Mouse (Mus musculus) bone marrow, adult 2 months (tissue): Measurements from ENCODE around the gene Polr2h. TPM values are rescaled to one million over a fixed set of nuclear protein-coding genes. Genes with fewer than 3 reads are reported as not detected.

ENCODE experiments used
- H3K27ac ChIP-seq: fragments of 200-500 bp; 2 replicates; pipeline ENCODE4 v1.5.1; 2012; ENCODE audit warnings: low read depth, mild to moderate bottlenecking, control low read depth, inconsistent platforms, low read length; ENCODE audit not compliant: control insufficient read depth, poor library complexity, insufficient read depth
- H3K4me1 ChIP-seq: fragments of 200-500 bp; 2 replicates; pipeline ENCODE4 v1.6.1; 2011; ENCODE audit warnings: low read length; ENCODE audit not compliant: control insufficient read depth, insufficient read depth
- H3K4me3 ChIP-seq: fragments of 200-500 bp; replicated peaks from 2 replicates; pipeline ENCODE3; 2011; ENCODE audit warnings: mild to moderate bottlenecking, low read depth, low read length, control low read depth; ENCODE audit not compliant: control insufficient read depth
- CTCF ChIP-seq: fragments of 200-500 bp; IDR thresholded peaks from 2 replicates; pipeline ENCODE4 v1.5.1; 2011; ENCODE audit warnings: low read length, control low read depth; ENCODE audit not compliant: control insufficient read depth, insufficient read depth
- POLR2A ChIP-seq: fragments of 200-500 bp; IDR thresholded peaks from 2 replicates; pipeline ENCODE4 v1.6.1; 2011; ENCODE audit warnings: low read depth, mild to moderate bottlenecking, control low read depth, low read length, borderline replicate concordance; ENCODE audit not compliant: control insufficient read depth
- WGBS: fragments of 180-500 bp; shearing (Covaris S2); methylation state at CpG from one replicate; pipeline ENCODE4 v1.1.7; 2018; 5-methylcytosine and 5-hydroxymethylcytosine counted together
- polyA plus RNA-seq: library from polyadenylated mRNA; stranded (reverse); fragments of >200 nt; gene quantifications from 2 replicates; pipeline ENCODE4 v1.2.4, GENCODE M21; 2011; ENCODE audit warnings: low replicate concordance; ENCODE audit not compliant: missing spikeins, insufficient read depth, insufficient read length

Gene Polr2h
- polyA plus RNA-seq, 1 experiment, result 50.1 TPM

GRCm38 (mm10) chr16:20676702-20677101, 40.8 kb upstream of the Polr2h start:
- TF ChIP-seq CTCF, result no peak
- no peak for TF ChIP-seq POLR2A
- H3K4me3 ChIP-seq, result no peak overlapping the region
- peaks cover 6% of the 10 kb centered on the region for H3K4me1 ChIP-seq
- 69% methylated on average over 4 of the region's 4 CpGs for WGBS
- H3K27ac ChIP-seq, result no peak overlapping the region

GRCm38 (mm10) chr16:20677380-20677779, 40.1 kb upstream of the Polr2h start:
- TF ChIP-seq CTCF, result no peak
- TF ChIP-seq POLR2A, result no peak
- Histone ChIP-seq H3K4me1 (peaks cover 5% of the 10 kb centered on the region), H3K27ac (peak overlapping the region; percentile 47), H3K4me3 (no peak overlapping the region)
- 60% methylated on average over 5 of the region's 5 CpGs for WGBS

DNA sequence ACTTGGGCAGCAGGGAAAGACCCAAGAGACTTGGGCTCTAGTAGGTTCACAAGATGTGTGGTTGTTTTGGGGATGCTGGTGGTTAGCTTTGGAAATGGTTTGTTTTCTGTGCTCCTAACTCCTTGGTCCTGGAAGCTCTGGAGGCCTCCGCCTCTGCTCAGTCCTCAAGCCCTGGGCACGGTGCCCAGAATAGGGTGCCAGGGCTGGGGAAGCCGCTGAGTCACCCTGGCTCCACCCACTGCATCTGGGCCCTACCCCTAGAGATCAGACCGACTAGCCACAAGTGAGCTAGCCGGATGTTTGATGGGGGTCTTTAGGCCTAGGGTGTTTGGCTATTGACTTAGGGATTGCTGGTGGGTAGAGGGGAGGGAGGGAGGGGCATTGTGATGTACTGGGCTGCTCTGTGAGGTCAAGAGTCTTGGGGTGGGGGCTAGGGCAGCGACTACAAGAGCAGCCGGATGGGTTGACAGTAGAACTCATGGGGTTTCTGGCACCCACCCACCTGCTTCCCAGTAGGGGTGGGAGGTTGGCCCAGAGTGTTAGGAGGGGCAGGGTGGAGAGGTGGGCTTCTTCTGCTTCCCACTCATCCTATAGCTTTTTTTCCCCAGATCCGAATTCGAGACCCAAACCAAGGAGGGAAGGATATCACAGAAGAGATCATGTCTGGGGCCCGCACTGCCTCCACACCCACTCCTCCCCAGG, 39.3 kb upstream of the Polr2h start:
- TF ChIP-seq CTCF (no peak), POLR2A (no peak)
- WGBS, result 41% methylated on average over 10 of the region's 10 CpGs
- Histone ChIP-seq H3K4me3 (peak overlapping the region; percentile 7), H3K4me1 (peaks cover 5% of the 10 kb centered on the region), H3K27ac (peak overlapping the region; percentile 47)

DNA sequence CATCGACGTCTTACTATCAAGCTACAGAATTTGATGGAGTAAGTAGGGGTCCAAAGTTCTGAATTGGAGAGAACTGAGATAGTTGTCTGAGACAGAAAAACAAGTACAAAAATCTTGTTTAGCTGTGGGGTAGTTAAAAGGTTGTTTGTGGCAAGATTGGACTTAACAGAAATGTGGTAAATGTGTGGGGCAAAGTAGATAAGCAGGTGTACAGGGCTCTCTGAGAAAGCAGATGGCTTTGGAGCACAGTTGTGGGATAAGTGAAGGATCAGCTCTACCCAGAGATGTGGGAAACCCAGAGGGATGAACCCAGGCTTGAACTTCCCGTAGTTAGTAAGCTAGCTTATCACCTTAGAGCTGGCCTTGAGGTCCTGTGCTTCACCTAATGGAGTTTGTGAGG, 26.7 kb upstream of the Polr2h start:
- Histone ChIP-seq H3K27ac (no peak overlapping the region), H3K4me3 (no peak overlapping the region), H3K4me1 (no peaks in the 10 kb centered on the region; the same call in 1 of the 2 replicates)
- 70% methylated on average over 3 of the region's 3 CpGs for WGBS
- TF ChIP-seq CTCF, result no peak
- no peak for TF ChIP-seq POLR2A

- no peak for TF ChIP-seq CTCF
- no peak for TF ChIP-seq POLR2A
- H3K4me1 ChIP-seq, result no peaks in the 10 kb centered on the region; the same call in 1 of the 2 replicates
- 88% methylated on average over 1 of the region's 1 CpGs for WGBS
- no peak overlapping the region for H3K27ac ChIP-seq
- no peak overlapping the region for H3K4me3 ChIP-seq
Observed at GRCm38 (mm10) chr16:20691617-20692016, 25.8 kb upstream of the Polr2h start.

- 84% methylated on average over 16 of the region's 16 CpGs for WGBS
- Histone ChIP-seq H3K4me1 (no peaks in the 10 kb centered on the region; the same call in 1 of the 2 replicates), H3K4me3 (no peak overlapping the region), H3K27ac (no peak overlapping the region)
- TF ChIP-seq CTCF (no peak), POLR2A (no peak)
Observed at GRCm38 (mm10) chr16:20692241-20692965, 25.1 kb upstream of the Polr2h start.

- Histone ChIP-seq H3K27ac (peak within 1 kb of the TSS; percentile 12; the same call in 1 of the 2 replicates), H3K4me1 (no peaks in the 10 kb centered on the region; the same call in 1 of the 2 replicates)
Observed at GRCm38 (mm10) chr16:20693111-20693701, 24.3 kb upstream of the Polr2h start, which contains the start of gene Fam131a. Gene Fam131a, plus strand, starts transcription at chr16:20693241.

GRCm38 (mm10) chr16:20694781-20695180, 22.7 kb upstream of the Polr2h start:
- no peak overlapping the region for H3K27ac ChIP-seq
- no peaks in the 10 kb centered on the region; the same call in 1 of the 2 replicates for H3K4me1 ChIP-seq
- no peak overlapping the region for H3K4me3 ChIP-seq
- WGBS, result 48% methylated on average over 8 of the region's 8 CpGs
- TF ChIP-seq CTCF, result no peak
- no peak for TF ChIP-seq POLR2A

More at GRCm38 (mm10) chr16:20693111-20693701, 24.3 kb upstream of the Polr2h start, which contains the start of gene Fam131a:
- 2% methylated on average over 37 of the region's 37 CpGs for WGBS
- H3K4me3 ChIP-seq, result peak within 1 kb of the TSS; percentile 57
- TF ChIP-seq CTCF (no peak), POLR2A (0 out of 2 replicates have a peak, but pooled peaks have one; percentile 29)
